Mouse (Mus musculus): ENCODE measurements around the gene Lrrfip1.

DNA sequence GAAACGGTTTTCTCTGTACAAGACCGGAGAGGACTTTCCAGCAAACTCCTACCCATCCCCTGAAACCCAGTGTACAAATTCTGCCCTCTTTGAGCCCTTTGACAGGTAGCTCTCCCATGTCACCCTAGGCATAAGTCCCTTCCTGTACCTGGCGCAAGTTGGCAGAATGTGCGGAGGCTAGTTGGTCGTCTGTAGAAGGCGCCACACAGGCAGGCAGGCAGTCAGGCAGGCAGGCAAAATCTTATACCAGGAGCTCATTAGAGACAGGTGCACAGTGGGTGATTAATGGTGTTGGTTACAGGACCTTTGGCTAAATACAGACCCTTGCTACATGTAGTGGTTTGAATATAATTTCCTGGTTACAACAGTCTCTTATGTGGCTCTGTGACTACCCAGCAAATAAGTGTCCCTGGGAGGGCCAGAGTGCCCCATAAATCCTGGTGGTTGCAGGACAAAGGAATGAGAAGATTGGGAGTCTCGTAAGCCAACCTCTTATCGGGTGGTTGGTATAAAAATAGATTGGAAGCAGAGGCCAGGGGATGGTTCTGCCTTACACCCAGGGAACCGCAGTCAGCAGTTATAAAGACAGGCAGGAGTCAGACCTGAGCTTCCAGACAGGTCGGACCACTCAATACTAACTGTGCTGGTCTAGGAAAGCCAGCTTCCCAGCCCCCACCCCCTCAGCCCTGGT is 1.5 kb downstream of the Lrrfip1 start:
- no peak for TF ChIP-seq POLR2A (IDR thresholded peaks at IDR 0.05; ENCODE audit: borderline replicate concordance, low read depth, low read length)
- TF ChIP-seq CTCF (IDR thresholded peaks at IDR 0.05; ENCODE audit: low read depth, low read length): no peak

Measured in bone marrow macrophage, adult 2 months (primary cell).